Mouse (Mus musculus) kidney, postnatal 0 days (tissue): Measurements from ENCODE around the gene Mei4. TPM values are rescaled to one million over a fixed set of nuclear protein-coding genes. Genes with fewer than 3 reads are reported as not detected.

Experiments used
- ATAC-seq: fragments of 200-750 bp; cut with Nextera tagmentation; replicated peaks from 2 replicates; pipeline ENCODE4 v1.8.0; 2017; ENCODE audit warnings: low read depth, moderate number of reproducible peaks, moderate TSS enrichment, moderate library complexity; ENCODE audit not compliant: low FRiP score
- DNase-seq: peaks from one replicate; pipeline ENCODE4 v3.0.0-alpha.2; 2016; ENCODE audit warnings: low spot score
- H3K27ac ChIP-seq: fragments of 300-500 bp; sonication (generic); 2 replicates; pipeline ENCODE4 v1.5.1; 2014; ENCODE audit warnings: mild to moderate bottlenecking
- H3K27me3 ChIP-seq: fragments of 300-500 bp; sonication (generic); 2 replicates; pipeline ENCODE4 v1.6.1; 2014; ENCODE audit warnings: low read length, mixed read lengths; ENCODE audit not compliant: insufficient read depth
- H3K36me3 ChIP-seq: fragments of 300-500 bp; sonication (generic); 2 replicates; pipeline ENCODE4 v1.6.1; 2014; ENCODE audit warnings: low read length, mixed read lengths; ENCODE audit not compliant: insufficient read depth
- H3K4me1 ChIP-seq: fragments of 300-500 bp; sonication (generic); replicated peaks from 2 replicates; pipeline ENCODE4 v1.6.1; 2014; ENCODE audit warnings: antibody characterized with exemption, low read length, mixed read lengths; ENCODE audit not compliant: insufficient read depth
- H3K4me2 ChIP-seq: fragments of 300-500 bp; sonication (generic); 2 replicates; pipeline ENCODE4 v1.6.1; 2014; ENCODE audit warnings: mild to moderate bottlenecking, low read length, moderate library complexity, mixed read lengths
- H3K4me3 ChIP-seq: fragments of 300-500 bp; sonication (generic); replicated peaks from 2 replicates; pipeline ENCODE4 v1.5.1; 2014; ENCODE audit warnings: low read depth, low read length
- H3K9ac ChIP-seq: fragments of 300-500 bp; sonication (generic); 2 replicates; pipeline ENCODE4 v1.6.1; 2014; ENCODE audit warnings: low read depth, low read length
- H3K9me3 ChIP-seq: fragments of 300-500 bp; sonication (generic); replicated peaks from 2 replicates; pipeline ENCODE4 v1.6.1; 2016; ENCODE audit warnings: low read length, inconsistent platforms, mixed read lengths
- CTCF ChIP-seq: IDR thresholded peaks from 2 replicates; pipeline ENCODE4 v1.5.1; 2016; ENCODE audit warnings: antibody characterized with exemption, low read depth, mild to moderate bottlenecking, moderate library complexity
- whole genome bisulfite sequencing: fragments of 180-500 bp; shearing (Covaris S2); extraction: QIAGEN DNeasy Blood & Tissue Kit; methylation state at CpG from one replicate; pipeline ENCODE4 v1.1.7; 2014; 5-methylcytosine and 5-hydroxymethylcytosine counted together
- polyA plus RNA-seq: library from polyadenylated mRNA; unstranded; fragments of >200 nt; fragmentation: Nextera tagmentation; extraction: Ambion mirVana; gene quantifications from 2 replicates; pipeline ENCODE4 v1.2.1, GENCODE M21; 2015

Gene Mei4
- polyA plus RNA-seq, 1 experiment from 2014 or later, result 0.72 TPM

GRCm38 (mm10) chr9:82075270-82075669 lies 211.8 kb downstream of the Mei4 start:
- no peak for DNase-seq
- Histone ChIP-seq H3K36me3 (no peaks in the 10 kb centered on the region), H3K9me3 (no peaks in the 10 kb centered on the region), H3K27ac (no peak overlapping the region), H3K4me3 (no peak overlapping the region), H3K27me3 (no peaks in the 10 kb centered on the region), H3K4me1 (no peaks in the 10 kb centered on the region), H3K9ac (no peak overlapping the region), H3K4me2 (no peak overlapping the region)
- no peak for ATAC-seq
- 85% methylated on average over 2 of the region's 2 CpGs for WGBS
- no peak for TF ChIP-seq CTCF

- Histone ChIP-seq H3K4me1 (no peaks in the 10 kb centered on the region), H3K27ac (no peak overlapping the region), H3K9me3 (no peaks in the 10 kb centered on the region), H3K4me2 (no peak overlapping the region), H3K36me3 (no peaks in the 10 kb centered on the region), H3K27me3 (no peaks in the 10 kb centered on the region), H3K9ac (no peak overlapping the region), H3K4me3 (no peak overlapping the region)
- TF ChIP-seq CTCF, result no peak
- WGBS, result 77% methylated on average over 3 of the region's 3 CpGs
- no peak for DNase-seq
- no peak for ATAC-seq
Measured at GRCm38 (mm10) chr9:82096409-82096808, 232.9 kb downstream of the Mei4 start.

- Histone ChIP-seq H3K4me2 (no peak overlapping the region), H3K27ac (no peak overlapping the region), H3K9me3 (no peaks in the 10 kb centered on the region), H3K36me3 (no peaks in the 10 kb centered on the region), H3K9ac (no peak overlapping the region), H3K4me3 (no peak overlapping the region), H3K4me1 (no peaks in the 10 kb centered on the region), H3K27me3 (no peaks in the 10 kb centered on the region)
- DNase-seq, result no peak
- WGBS, result 89% methylated on average over 2 of the region's 2 CpGs
- TF ChIP-seq CTCF, result no peak
- ATAC-seq, result no peak
Measured at GRCm38 (mm10) chr9:82114865-82115264, 251.4 kb downstream of the Mei4 start.

GRCm38 (mm10) chr9:82136119-82136518 lies 272.6 kb downstream of the Mei4 start:
- no peak for TF ChIP-seq CTCF
- Histone ChIP-seq H3K27me3 (no peaks in the 10 kb centered on the region), H3K4me3 (no peak overlapping the region), H3K9me3 (no peaks in the 10 kb centered on the region), H3K4me2 (no peak overlapping the region), H3K4me1 (no peaks in the 10 kb centered on the region), H3K36me3 (no peaks in the 10 kb centered on the region), H3K27ac (no peak overlapping the region), H3K9ac (no peak overlapping the region)
- ATAC-seq (no peak), DNase-seq (no peak)

GRCm38 (mm10) chr9:82160143-82160542 lies 296.7 kb downstream of the Mei4 start:
- Histone ChIP-seq H3K4me1 (no peaks in the 10 kb centered on the region), H3K9me3 (no peaks in the 10 kb centered on the region), H3K27ac (no peak overlapping the region), H3K9ac (no peak overlapping the region), H3K4me3 (no peak overlapping the region), H3K27me3 (no peaks in the 10 kb centered on the region), H3K4me2 (no peak overlapping the region), H3K36me3 (no peaks in the 10 kb centered on the region)
- ATAC-seq (no peak), DNase-seq (peak; percentile 16)
- TF ChIP-seq CTCF, result no peak
- WGBS, result 28% methylated on average over 9 of the region's 9 CpGs

GRCm38 (mm10) chr9:82162415-82162814 lies 298.9 kb downstream of the Mei4 start:
- Histone ChIP-seq H3K4me2 (no peak overlapping the region), H3K4me3 (no peak overlapping the region), H3K27me3 (no peaks in the 10 kb centered on the region), H3K4me1 (no peaks in the 10 kb centered on the region), H3K36me3 (no peaks in the 10 kb centered on the region), H3K9me3 (no peaks in the 10 kb centered on the region), H3K9ac (no peak overlapping the region), H3K27ac (no peak overlapping the region)
- WGBS, result 10% methylated on average over 4 of the region's 4 CpGs
- DNase-seq (peak; percentile 71), ATAC-seq (no peak)
- no peak for TF ChIP-seq CTCF

GRCm38 (mm10) chr9:82217976-82218375 lies 354.5 kb downstream of the Mei4 start:
- Histone ChIP-seq H3K9ac (no peak overlapping the region), H3K27ac (no peak overlapping the region), H3K9me3 (no peaks in the 10 kb centered on the region), H3K36me3 (no peaks in the 10 kb centered on the region), H3K27me3 (no peaks in the 10 kb centered on the region), H3K4me3 (no peak overlapping the region), H3K4me1 (no peaks in the 10 kb centered on the region), H3K4me2 (no peak overlapping the region)
- 61% methylated on average over 1 of the region's 1 CpGs for WGBS
- TF ChIP-seq CTCF, result no peak
- ATAC-seq (no peak), DNase-seq (no peak)
